Mouse (Mus musculus) hindbrain, embryonic 11.5 days (tissue): ENCODE results near the gene Rnf24. TPM values are rescaled to one million over a fixed set of nuclear protein-coding genes. Genes with fewer than 3 reads are reported as not detected.

Experiments used
- ATAC-seq: fragments of 200-750 bp; cut with Nextera tagmentation; 2 replicates; pipeline ENCODE4 v1.8.0; 2017; ENCODE audit warnings: mild to moderate bottlenecking, moderate TSS enrichment, moderate library complexity; ENCODE audit not compliant: low FRiP score
- DNase-seq: peaks from one replicate; pipeline ENCODE4 v3.0.0-alpha.2; 2015; ENCODE audit warnings: low spot score
- H3K27ac ChIP-seq: fragments of 300-500 bp; sonication (generic); 2 replicates; pipeline ENCODE4 v1.5.1; 2014; ENCODE audit warnings: mild to moderate bottlenecking, low read depth, low read length
- H3K27me3 ChIP-seq: fragments of 300-500 bp; sonication (generic); 2 replicates; pipeline ENCODE4 v1.6.1; 2014; ENCODE audit warnings: mild to moderate bottlenecking, low read length, moderate library complexity, mixed read lengths; ENCODE audit not compliant: control insufficient read depth, insufficient read depth
- H3K36me3 ChIP-seq: fragments of 300-500 bp; sonication (generic); 2 replicates; pipeline ENCODE4 v1.6.1; 2014; ENCODE audit warnings: mild to moderate bottlenecking, low read length, moderate library complexity, mixed read lengths; ENCODE audit not compliant: control insufficient read depth, insufficient read depth
- H3K4me1 ChIP-seq: fragments of 300-500 bp; sonication (generic); replicated peaks from 2 replicates; pipeline ENCODE4 v1.6.1; 2014; ENCODE audit warnings: low read length, mixed read lengths; ENCODE audit not compliant: control insufficient read depth, insufficient read depth
- H3K4me2 ChIP-seq: fragments of 300-500 bp; sonication (generic); replicated peaks from 2 replicates; pipeline ENCODE4 v1.6.1; 2014; ENCODE audit warnings: mild to moderate bottlenecking, low read depth, low read length
- H3K4me3 ChIP-seq: fragments of 300-500 bp; sonication (generic); 2 replicates; pipeline ENCODE4 v1.5.1; 2014; ENCODE audit warnings: low read depth, low read length
- H3K9ac ChIP-seq: fragments of 300-500 bp; sonication (generic); 2 replicates; pipeline ENCODE4 v1.6.1; 2014; ENCODE audit warnings: low read depth, low read length
- H3K9me3 ChIP-seq: fragments of 300-500 bp; sonication (generic); 2 replicates; pipeline ENCODE4 v1.6.1; 2016; ENCODE audit warnings: low read length; ENCODE audit not compliant: control insufficient read depth
- WGBS: fragments of 180-500 bp; shearing (Covaris S2); extraction: QIAGEN DNeasy Blood & Tissue Kit; methylation state at CpG from one replicate; pipeline ENCODE4 v1.1.7; 2014; 5-methylcytosine and 5-hydroxymethylcytosine counted together
- polyA plus RNA-seq: library from polyadenylated mRNA; unstranded; fragments of >200 nt; fragmentation: Nextera tagmentation; extraction: Ambion mirVana; gene quantifications from 2 replicates; pipeline ENCODE4 v1.2.1, GENCODE M21; 2014

Gene Rnf24
- polyA plus RNA-seq, 1 experiment from 2014 or later = 13.6 TPM

DNA sequence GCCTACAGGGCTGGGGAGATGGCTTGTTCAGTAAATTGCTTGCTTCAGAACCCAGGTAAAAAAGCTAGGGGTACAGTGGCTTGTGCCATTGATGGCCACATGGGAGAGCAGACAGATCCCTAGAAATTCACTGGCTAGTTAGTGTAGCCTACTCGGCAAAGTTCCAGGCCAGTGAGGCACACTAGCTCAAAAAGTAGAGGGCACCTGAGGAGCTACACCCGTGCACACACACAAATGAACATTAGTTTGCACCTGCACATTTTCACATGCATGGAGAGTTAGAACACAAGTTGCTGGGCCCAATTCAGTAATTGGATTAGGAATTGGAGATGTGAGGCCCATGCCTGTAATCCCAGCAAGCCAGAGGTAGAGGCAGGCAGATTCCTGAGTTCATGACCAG, 87.6 kb downstream of the Rnf24 start:
- Histone ChIP-seq H3K27me3 (no peaks in the 10 kb centered on the region), H3K27ac (no peak overlapping the region), H3K4me1 (peaks cover 3% of the 10 kb centered on the region; the same call in 1 of the 2 replicates), H3K9ac (no peak overlapping the region), H3K9me3 (no peaks in the 10 kb centered on the region), H3K4me2 (no peak overlapping the region), H3K4me3 (no peak overlapping the region), H3K36me3 (no peaks in the 10 kb centered on the region)
- WGBS = 83% methylated on average over 2 of the region's 2 CpGs
- ATAC-seq (no peak), DNase-seq (no peak)

DNA sequence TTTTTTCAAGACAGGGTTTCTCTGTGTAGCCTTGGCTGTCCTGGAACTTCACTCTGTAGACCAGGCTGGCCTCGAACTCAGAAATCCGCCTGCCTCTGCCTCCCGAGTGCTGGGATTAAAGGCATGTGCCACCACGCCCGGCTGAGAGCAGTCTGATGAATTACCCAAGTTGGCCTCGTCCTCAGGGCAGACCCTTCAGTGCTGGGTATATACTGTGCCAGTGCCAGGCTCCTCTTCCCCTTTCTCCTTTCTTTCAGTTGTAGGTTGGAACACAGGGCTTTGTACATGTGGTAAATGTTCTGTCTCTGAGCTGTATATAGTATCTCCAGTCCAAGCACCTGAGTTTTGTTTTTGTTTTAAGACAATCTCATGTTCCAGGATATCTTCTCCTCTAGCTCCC, 88.7 kb downstream of the Rnf24 start:
- no peaks in the 10 kb centered on the region for H3K36me3 ChIP-seq
- DNase-seq (no peak), ATAC-seq (no peak)
- WGBS = 80% methylated on average over 6 of the region's 6 CpGs
- H3K27me3 ChIP-seq = no peaks in the 10 kb centered on the region
- no peak overlapping the region for H3K9ac ChIP-seq
- no peaks in the 10 kb centered on the region for H3K9me3 ChIP-seq
- peaks cover 3% of the 10 kb centered on the region; the same call in 1 of the 2 replicates for H3K4me1 ChIP-seq
- H3K4me2 ChIP-seq = peak overlapping the region; percentile 68
- no peak overlapping the region; the same call in 1 of the 2 replicates for H3K4me3 ChIP-seq
- no peak overlapping the region for H3K27ac ChIP-seq

DNA sequence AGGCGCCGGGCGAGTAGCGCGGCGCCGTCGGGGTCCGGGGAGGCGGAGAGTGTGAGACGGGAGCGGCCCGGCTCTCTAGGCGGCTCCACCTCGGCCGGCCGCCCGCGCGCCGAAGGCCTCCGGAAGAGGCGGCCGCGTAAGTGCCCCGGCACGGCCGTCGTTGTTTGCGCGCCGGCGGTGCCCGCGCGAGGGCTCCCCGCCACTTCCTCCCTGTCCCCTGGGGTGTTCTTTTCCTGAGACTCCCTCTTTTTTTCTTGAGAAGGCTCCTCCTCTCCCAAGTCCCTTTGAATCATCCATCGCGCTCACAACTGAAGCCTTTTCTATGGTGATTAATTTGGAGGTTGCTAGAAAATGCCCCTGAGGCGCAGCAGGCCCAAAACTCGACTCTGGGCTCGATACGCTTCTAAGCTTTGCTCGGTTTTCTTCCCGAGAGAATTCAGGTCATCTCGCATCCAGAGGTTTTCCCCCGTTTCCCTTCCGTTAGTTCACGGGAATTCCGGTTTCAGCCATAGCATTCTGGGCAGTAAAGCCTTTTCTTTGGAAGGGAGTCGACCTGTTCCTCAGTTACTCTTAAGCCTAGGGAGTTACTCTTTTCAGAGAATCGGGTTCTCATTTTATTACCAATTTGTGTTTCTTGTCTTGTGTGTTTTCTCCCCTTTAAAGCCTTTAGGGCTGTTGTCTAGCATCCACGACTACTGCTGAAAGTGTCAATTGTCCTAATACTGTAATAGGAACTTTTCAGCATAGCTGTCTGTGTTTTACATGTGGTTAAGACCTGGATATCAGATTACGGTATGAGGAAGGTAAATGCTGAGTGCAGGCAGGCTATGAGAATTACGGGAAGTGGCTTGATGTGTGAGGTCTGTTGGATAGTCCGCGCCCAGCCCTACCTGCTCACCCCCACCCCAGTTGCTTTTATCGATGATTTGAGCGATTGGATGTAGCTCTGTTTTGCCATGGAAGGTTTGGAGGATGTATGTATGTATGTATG, 89.7 kb downstream of the Rnf24 start:
- whole genome bisulfite sequencing = 1% methylated on average over 51 of the region's 59 CpGs
- Histone ChIP-seq H3K4me1 (peaks cover 3% of the 10 kb centered on the region; the same call in 1 of the 2 replicates), H3K9ac (peak overlapping the region; percentile 96), H3K36me3 (no peaks in the 10 kb centered on the region), H3K27me3 (no peaks in the 10 kb centered on the region), H3K4me3 (peak overlapping the region; percentile 94), H3K4me2 (peak overlapping the region; percentile 68), H3K9me3 (no peaks in the 10 kb centered on the region), H3K27ac (peak overlapping the region; percentile 99)
- peak; percentile 82 for ATAC-seq
- no peak for DNase-seq

DNA sequence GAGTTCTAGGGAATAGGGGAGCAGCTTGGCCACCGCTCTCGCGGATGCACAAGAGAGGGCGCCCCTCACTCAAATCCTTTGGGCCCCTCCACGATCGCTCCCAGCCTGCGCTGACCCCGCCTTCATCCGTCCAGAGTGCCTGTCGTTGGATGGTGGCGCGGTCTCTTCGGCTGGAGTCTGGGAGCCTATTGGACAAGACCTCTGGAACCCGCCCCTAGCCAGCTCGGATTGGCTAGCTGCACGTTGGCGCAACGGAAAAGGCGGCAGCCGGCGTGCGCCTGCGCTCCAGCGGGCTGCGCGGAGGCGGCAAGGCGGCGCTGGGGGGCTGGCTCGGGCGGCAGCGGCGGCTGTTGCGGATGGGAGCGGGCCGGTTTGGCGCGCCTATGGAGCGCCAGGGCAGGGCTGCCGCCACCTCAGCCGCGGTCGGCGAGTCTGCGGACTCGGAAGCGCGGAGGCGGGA, 90.4 kb downstream of the Rnf24 start, which contains the start of gene Pank2:
Gene Pank2, plus strand, starts transcription at position 283 of the 460 bp plus-strand sequence.
- H3K9me3 ChIP-seq = no peaks in the 10 kb centered on the region
- H3K4me2 ChIP-seq = peak within 1 kb of the TSS; percentile 72
- H3K27me3 ChIP-seq = no peaks in the 10 kb centered on the region
- H3K9ac ChIP-seq = peak within 1 kb of the TSS; percentile 96
- DNase-seq (peak; percentile 97), ATAC-seq (peak; percentile 100)
- H3K27ac ChIP-seq = peak within 1 kb of the TSS; percentile 99
- H3K36me3 ChIP-seq = no peaks in the 10 kb centered on the region
- WGBS = under 1% methylated on average over 49 of the region's 49 CpGs
- H3K4me3 ChIP-seq = peak within 1 kb of the TSS; percentile 94
- H3K4me1 ChIP-seq = peaks cover 3% of the 10 kb centered on the region; the same call in 1 of the 2 replicates

DNA sequence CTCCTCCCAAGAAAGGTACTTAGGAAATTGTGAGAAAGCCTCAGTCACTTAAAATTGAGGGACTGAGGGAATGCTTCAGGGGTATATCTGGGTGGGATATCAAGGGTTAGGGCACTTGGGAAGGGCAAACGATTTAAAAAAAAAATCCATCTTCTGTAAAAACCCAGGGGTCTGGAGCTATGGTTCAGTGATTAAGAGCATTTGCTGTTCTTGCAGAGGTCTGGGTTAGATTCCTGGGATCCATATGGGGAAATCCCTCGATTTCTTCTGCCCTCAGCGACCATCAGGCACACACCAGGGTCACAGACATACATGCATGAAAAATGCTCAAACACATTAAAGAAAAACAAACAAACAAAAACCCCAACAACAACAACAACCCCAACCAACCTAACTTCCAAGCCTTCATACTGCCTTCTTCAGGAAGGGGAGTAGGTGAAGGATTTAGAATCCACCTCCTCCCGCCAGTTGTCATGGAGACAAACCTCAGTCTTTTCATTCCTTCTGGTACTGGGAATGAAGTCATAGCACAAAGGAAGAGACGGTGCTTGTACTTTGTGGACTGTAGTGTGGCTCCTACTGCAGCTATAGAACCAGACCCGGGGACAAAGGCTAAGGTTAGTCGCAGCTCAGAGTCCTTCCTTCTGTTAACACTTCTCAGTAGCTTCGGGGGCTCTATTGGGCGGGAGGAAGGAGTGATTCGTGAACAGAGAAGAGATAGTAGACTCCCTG, 91.0 kb downstream of the Rnf24 start:
- Histone ChIP-seq H3K27me3 (no peaks in the 10 kb centered on the region), H3K4me1 (peaks cover 3% of the 10 kb centered on the region; the same call in 1 of the 2 replicates), H3K4me3 (peak overlapping the region; percentile 94), H3K36me3 (no peaks in the 10 kb centered on the region), H3K4me2 (peak overlapping the region; percentile 72), H3K27ac (peak overlapping the region; percentile 99), H3K9ac (peak overlapping the region; percentile 80), H3K9me3 (no peaks in the 10 kb centered on the region)
- WGBS = 4% methylated on average over 10 of the region's 10 CpGs
- peak; percentile 86 for ATAC-seq
- DNase-seq = no peak

DNA sequence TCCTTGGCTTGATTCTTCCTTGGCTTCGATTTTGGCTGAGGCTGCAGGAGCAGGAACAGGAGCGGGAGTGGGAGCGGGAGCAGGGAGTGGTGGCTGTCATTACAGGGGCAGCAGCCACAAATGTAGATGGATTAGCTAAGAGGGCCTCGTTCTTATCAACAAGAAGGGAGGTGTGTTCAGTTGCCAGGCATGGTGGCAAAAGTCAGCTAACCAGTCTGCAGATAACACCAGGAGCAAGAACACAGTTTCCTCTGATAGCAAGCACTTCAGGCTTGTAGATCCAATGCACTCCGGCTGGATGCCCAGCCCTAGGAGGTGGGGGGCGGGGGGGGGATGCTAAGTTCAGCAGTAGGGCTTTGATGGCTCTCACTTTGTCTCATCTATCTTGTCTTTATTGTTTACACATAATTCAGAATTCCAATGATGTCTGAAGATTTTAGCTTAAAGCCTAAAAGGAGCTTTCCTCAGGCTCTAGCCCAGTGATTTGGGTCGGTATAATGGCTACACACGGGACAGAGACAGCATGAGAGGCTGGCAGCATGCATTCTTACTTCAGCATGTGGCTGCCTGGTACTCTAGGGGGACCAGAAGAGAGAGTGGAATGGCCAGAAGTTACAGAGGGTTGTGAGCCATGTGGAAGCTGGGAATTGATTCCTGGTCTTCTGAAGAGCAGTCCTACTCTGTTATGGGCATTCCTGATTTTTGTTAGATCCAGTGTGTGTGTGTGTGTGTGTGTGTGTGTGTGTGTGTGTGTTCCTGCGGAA, 92.0 kb downstream of the Rnf24 start:
- Histone ChIP-seq H3K4me1 (peaks cover 3% of the 10 kb centered on the region; the same call in 1 of the 2 replicates), H3K27me3 (no peaks in the 10 kb centered on the region), H3K4me3 (no peak overlapping the region), H3K9me3 (no peaks in the 10 kb centered on the region), H3K36me3 (no peaks in the 10 kb centered on the region), H3K27ac (no peak overlapping the region), H3K4me2 (no peak overlapping the region; the same call in 1 of the 2 replicates), H3K9ac (0 out of 2 replicates have a peak overlapping the region, but pooled peaks have one; percentile 15)
- ATAC-seq (no peak), DNase-seq (no peak)
- 66% methylated on average over 9 of the region's 9 CpGs for WGBS

DNA sequence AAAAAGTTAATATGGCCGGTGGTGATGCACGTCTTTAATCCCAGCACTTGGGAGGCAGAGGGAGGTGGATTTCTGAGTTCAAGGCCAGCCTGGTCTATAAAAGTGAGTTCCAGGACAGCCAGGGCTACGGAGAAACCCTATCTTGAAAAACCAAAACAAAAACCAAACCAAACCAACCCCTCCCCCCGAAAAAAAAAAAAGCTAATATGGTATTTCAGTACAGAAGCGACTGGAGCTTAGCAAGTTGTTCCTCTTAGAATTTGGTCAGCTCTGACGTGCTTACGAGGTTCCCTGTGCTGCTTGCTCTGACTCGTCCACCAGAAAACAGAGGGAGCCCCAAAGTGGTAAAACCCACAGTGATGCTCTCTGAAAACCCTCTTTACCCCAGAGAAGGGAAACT, 94.0 kb downstream of the Rnf24 start:
- H3K4me1 ChIP-seq = no peaks in the 10 kb centered on the region
- H3K27ac ChIP-seq = no peak overlapping the region
- no peaks in the 10 kb centered on the region for H3K36me3 ChIP-seq
- H3K4me2 ChIP-seq = no peak overlapping the region
- no peak overlapping the region for H3K9ac ChIP-seq
- H3K27me3 ChIP-seq = no peaks in the 10 kb centered on the region
- no peak overlapping the region for H3K4me3 ChIP-seq
- DNase-seq (no peak), ATAC-seq (no peak)
- no peaks in the 10 kb centered on the region for H3K9me3 ChIP-seq
- 80% methylated on average over 8 of the region's 8 CpGs for WGBS

DNA sequence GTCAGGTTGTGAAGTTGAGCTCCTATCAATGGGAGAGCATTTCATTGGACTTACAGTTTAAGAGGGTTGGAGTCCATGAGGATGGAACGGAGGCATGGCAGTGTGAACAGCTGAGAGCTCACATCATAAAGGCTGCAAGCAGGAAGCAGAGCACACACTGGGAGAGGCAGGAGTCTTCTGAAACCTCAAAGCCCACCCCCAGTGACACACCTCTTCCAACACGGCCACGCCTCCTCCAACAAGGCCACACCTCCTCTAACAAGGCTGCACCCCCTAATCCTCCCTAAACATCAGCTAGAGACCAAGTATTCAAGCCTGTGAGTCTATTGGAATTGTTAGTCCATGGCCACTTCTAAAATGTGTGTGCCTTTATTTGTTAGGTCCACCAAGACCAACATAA, 97.0 kb downstream of the Rnf24 start:
- ATAC-seq (no peak), DNase-seq (no peak)
- no peak overlapping the region for H3K9ac ChIP-seq
- H3K4me2 ChIP-seq = no peak overlapping the region
- H3K27me3 ChIP-seq = no peaks in the 10 kb centered on the region
- no peak overlapping the region for H3K27ac ChIP-seq
- H3K36me3 ChIP-seq = no peaks in the 10 kb centered on the region
- WGBS = 59% methylated on average over 3 of the region's 3 CpGs
- no peaks in the 10 kb centered on the region for H3K4me1 ChIP-seq
- no peak overlapping the region for H3K4me3 ChIP-seq
- H3K9me3 ChIP-seq = no peaks in the 10 kb centered on the region
